Mouse (Mus musculus) lung, postnatal 0 days (tissue): ENCODE measurements around the gene Oxsr1.

Experiments
- CTCF ChIP-seq: IDR thresholded peaks from 2 replicates; pipeline ENCODE4 v1.5.1; 2016; ENCODE audit warnings: antibody characterized with exemption, mild to moderate bottlenecking
- EP300 ChIP-seq: IDR thresholded peaks from 2 replicates; pipeline ENCODE4 v1.6.1; 2016; ENCODE audit warnings: antibody characterized with exemption, mild to moderate bottlenecking, control low read depth

DNA sequence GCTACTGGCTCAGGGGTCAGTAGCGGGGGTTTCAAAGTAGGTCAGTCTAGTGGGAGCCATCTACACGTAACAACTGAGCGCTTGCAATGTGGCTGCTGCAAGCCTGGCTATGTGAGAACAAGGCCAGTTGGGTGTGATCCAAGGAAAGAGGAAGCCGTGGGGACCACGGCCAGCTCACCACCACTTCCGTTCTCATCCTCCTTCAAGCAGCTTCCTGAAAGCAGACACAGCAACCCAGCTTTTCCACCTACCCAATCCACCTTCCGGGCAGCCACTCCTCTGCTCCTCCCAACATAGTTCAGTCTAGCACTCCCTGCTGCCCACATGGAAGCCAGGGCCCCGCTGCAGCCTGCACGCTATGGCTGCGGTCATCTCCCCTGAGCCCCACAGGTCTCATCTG is 12.1 kb upstream of the Oxsr1 start:
- TF ChIP-seq CTCF (peak; percentile 33; the same call in 1 of the 2 replicates), EP300 (peak; percentile 16; the same call in 1 of the 2 replicates)
